Mouse (Mus musculus) neural tube, embryonic 11.5 days (tissue): ENCODE data around the gene Eif5. TPM values are rescaled to one million over a fixed set of nuclear protein-coding genes. Genes with fewer than 3 reads are reported as not detected.

Source experiments
- ATAC-seq: fragments of 200-750 bp; cut with Nextera tagmentation; 2 replicates; pipeline ENCODE4 v1.8.0; 2017; ENCODE audit warnings: moderate number of reproducible peaks, mild to moderate bottlenecking, moderate TSS enrichment, moderate library complexity; ENCODE audit not compliant: insufficient read depth, low FRiP score, low TSS enrichment
- DNase-seq: peaks from one replicate; pipeline ENCODE4 v3.0.0-alpha.2; 2015; ENCODE audit warnings: low spot score
- H3K27ac ChIP-seq: fragments of 300-500 bp; sonication (generic); 2 replicates; pipeline ENCODE4 v1.5.1; 2014; ENCODE audit warnings: low read depth, mild to moderate bottlenecking, low read length
- H3K27me3 ChIP-seq: fragments of 300-500 bp; sonication (generic); 2 replicates; pipeline ENCODE4 v1.6.1; 2014; ENCODE audit warnings: mild to moderate bottlenecking, low read length, mixed read lengths; ENCODE audit not compliant: control insufficient read depth, insufficient read depth
- H3K36me3 ChIP-seq: fragments of 300-500 bp; sonication (generic); 2 replicates; pipeline ENCODE4 v1.6.1; 2014; ENCODE audit warnings: mild to moderate bottlenecking, low read length, moderate library complexity, mixed read lengths; ENCODE audit not compliant: control insufficient read depth, insufficient read depth
- H3K4me1 ChIP-seq: fragments of 300-500 bp; sonication (generic); 2 replicates; pipeline ENCODE4 v1.6.1; 2014; ENCODE audit warnings: low read length, mixed read lengths; ENCODE audit not compliant: control insufficient read depth, insufficient read depth
- H3K4me2 ChIP-seq: fragments of 300-500 bp; sonication (generic); 2 replicates; pipeline ENCODE4 v1.6.1; 2014; ENCODE audit warnings: low read depth, mild to moderate bottlenecking, moderate library complexity
- H3K4me3 ChIP-seq: fragments of 300-500 bp; sonication (generic); 2 replicates; pipeline ENCODE4 v1.5.1; 2014; ENCODE audit warnings: low read depth, low read length
- H3K9ac ChIP-seq: fragments of 300-500 bp; sonication (generic); 2 replicates; pipeline ENCODE4 v1.6.1; 2014; ENCODE audit warnings: mild to moderate bottlenecking, low read length
- H3K9me3 ChIP-seq: fragments of 300-500 bp; sonication (generic); 2 replicates; pipeline ENCODE4 v1.6.1; 2016; ENCODE audit warnings: low read length; ENCODE audit not compliant: control insufficient read depth
- WGBS: fragments of 180-500 bp; shearing (Covaris S2); extraction: QIAGEN DNeasy Blood & Tissue Kit; methylation state at CpG from one replicate; pipeline ENCODE4 v1.1.7; 2014; 5-methylcytosine and 5-hydroxymethylcytosine counted together
- polyA plus RNA-seq: library from polyadenylated mRNA; unstranded; fragments of >200 nt; fragmentation: Nextera tagmentation; extraction: Ambion mirVana; gene quantifications from 2 replicates; pipeline ENCODE4 v1.2.1, GENCODE M21; 2014

Gene Eif5
- polyA plus RNA-seq, 1 experiment from 2014 or later: 645 TPM

DNA sequence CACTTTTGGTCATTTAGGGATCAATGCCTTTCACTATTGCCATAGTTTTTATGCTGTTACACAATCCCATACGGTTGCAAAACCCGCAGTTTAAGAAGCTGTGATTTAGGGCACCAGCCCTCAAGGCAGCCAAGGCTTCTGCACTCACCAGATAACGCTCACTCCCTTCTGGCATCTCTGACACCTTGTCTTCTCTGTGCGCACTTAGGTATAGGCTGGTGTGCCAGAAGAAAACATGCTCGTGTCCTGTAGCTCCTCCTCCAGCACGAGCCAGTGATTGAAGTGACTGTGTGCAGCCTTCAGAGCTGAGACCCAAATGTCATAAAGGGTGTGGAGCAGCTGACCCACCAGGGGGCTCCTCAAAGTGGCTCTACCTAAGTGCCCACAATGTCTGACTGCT is 2.5 kb upstream of the Eif5 start:
- no peak overlapping the region for H3K9ac ChIP-seq
- no peak for DNase-seq
- H3K4me2 ChIP-seq: no peak overlapping the region
- H3K36me3 ChIP-seq: no peaks in the 10 kb centered on the region
- no peak overlapping the region for H3K27ac ChIP-seq
- H3K27me3 ChIP-seq: no peaks in the 10 kb centered on the region
- H3K4me1 ChIP-seq: peaks cover 12% of the 10 kb centered on the region; the same call in 1 of the 2 replicates
- no peak for ATAC-seq
- H3K4me3 ChIP-seq: no peak overlapping the region
- no peaks in the 10 kb centered on the region for H3K9me3 ChIP-seq
- 60% methylated on average over 6 of the region's 6 CpGs for WGBS

DNA sequence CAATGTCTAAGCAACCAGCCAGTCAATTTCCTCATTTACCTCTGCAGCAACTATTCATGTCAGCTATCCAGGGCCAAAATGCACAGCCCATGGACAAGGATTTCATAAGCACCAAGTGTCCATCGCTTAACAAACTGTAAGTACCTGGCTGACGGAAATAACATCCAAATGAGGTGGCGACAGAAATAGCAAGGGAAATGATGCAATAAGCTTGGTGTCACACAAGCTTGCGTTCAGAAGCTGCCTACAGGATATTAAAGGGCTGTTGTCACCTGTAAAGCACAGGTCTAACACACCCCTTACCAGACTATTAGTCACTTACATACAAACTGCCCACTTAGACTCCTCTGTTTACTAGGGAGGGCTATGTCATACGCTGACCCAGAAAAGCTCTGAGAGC is 2.1 kb upstream of the Eif5 start:
- 89% methylated on average over 5 of the region's 5 CpGs for WGBS
- H3K4me3 ChIP-seq: no peak overlapping the region

DNA sequence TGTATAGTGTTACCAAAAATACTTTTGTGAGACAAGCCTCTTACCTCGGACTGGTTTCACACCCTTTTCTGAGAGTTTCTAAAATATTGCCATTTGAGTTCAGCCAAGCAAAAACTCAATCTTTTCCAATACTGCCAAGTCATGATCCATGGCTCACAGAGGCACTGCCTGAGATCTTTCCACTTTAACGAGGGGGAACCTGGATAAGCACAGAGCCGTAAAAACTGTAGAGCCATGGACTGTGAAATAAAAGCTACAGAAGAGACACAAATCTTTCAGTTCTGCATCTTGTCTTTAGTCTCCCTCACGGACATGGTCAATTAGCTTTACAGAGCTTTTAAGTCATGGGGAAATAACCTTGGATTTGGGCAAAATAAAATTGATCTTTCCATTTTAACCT is 1.1 kb upstream of the Eif5 start:
- Histone ChIP-seq H3K4me3 (peak overlapping the region; percentile 95), H3K9me3 (no peaks in the 10 kb centered on the region), H3K27ac (no peak overlapping the region; the same call in 1 of the 2 replicates), H3K9ac (peak overlapping the region; percentile 91), H3K36me3 (peaks cover 6% of the 10 kb centered on the region; the same call in 1 of the 2 replicates), H3K27me3 (no peaks in the 10 kb centered on the region), H3K4me2 (peak overlapping the region; percentile 53), H3K4me1 (peaks cover 15% of the 10 kb centered on the region; the same call in 1 of the 2 replicates)
- WGBS: 27% methylated on average over 4 of the region's 4 CpGs
- ATAC-seq (no peak), DNase-seq (no peak)

More for the DNA sequence above, 2.1 kb upstream of the Eif5 start:
- no peaks in the 10 kb centered on the region for H3K9me3 ChIP-seq
- DNase-seq: no peak
- H3K36me3 ChIP-seq: peaks cover 2% of the 10 kb centered on the region; the same call in 1 of the 2 replicates
- no peak for ATAC-seq
- H3K4me2 ChIP-seq: no peak overlapping the region
- H3K9ac ChIP-seq: no peak overlapping the region
- H3K4me1 ChIP-seq: peaks cover 15% of the 10 kb centered on the region; the same call in 1 of the 2 replicates
- H3K27me3 ChIP-seq: no peaks in the 10 kb centered on the region
- H3K27ac ChIP-seq: no peak overlapping the region

DNA sequence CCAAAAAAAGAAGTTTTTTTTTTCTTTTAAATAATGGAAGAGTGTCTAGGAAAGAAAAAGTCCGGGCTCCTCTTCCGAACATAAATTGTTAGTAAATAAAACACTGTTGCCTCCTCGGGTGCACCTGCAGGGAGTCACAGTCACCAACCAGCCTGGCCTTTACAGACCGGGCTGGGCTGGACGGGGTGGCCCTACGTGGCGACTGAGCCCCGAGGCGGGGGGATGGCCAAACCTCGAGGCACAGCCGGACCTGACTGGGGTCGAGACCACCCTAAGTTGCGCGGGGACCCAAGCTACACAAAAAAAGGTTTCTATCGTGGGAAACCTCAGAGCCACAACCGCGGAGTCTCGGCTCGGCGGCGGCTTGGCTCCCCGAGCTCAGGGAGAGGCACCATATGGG is 475 bp upstream of the Eif5 start:
- peak overlapping the region; percentile 53 for H3K4me2 ChIP-seq
- ATAC-seq (peak; percentile 49), DNase-seq (no peak)
- peak overlapping the region; percentile 91 for H3K9ac ChIP-seq
- peak overlapping the region; percentile 67 for H3K27ac ChIP-seq
- under 1% methylated on average over 22 of the region's 22 CpGs for WGBS
- no peaks in the 10 kb centered on the region for H3K27me3 ChIP-seq
- peaks cover 9% of the 10 kb centered on the region for H3K36me3 ChIP-seq
- peak overlapping the region; percentile 95 for H3K4me3 ChIP-seq
- H3K9me3 ChIP-seq: no peaks in the 10 kb centered on the region
- peaks cover 15% of the 10 kb centered on the region; the same call in 1 of the 2 replicates for H3K4me1 ChIP-seq

DNA sequence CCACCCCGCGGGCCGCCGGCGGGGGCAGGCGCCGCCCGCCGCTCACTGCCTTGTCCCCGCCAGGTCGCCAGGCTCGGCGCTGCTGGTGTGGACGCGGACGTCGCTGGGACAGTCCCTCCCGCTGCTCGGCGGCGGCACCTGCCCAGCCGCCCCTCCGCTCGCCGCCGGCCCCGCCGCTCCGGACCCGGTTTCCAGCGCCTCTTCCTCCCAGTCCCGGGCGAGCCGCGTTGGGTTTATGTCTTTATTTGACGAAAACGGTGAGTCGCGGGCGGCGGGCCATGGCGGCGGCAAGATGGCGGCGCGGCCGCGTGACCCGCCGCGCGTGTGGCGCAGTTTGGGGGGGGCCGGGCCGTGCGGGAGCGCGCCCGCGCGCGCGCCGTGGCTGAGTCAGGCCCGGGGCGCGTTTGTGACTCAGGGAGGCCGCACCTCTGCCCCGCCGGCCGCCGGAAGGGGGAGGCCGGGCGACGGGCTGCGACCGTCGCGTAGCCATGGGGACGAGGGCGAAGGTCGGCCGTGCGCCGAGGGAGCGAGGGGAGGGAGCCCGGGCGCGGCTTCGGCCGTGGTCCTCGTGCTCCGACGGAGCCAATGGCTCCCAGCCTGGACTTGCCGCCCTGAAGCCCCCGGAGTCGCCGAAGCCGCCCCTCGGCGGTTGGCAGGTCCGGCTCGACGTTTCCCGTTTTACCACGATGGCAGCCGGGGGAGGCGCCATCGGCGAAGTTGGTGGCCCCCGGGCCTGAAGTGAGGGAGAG is 650 bp downstream of the Eif5 start:
- ATAC-seq: peak; percentile 46

DNA sequence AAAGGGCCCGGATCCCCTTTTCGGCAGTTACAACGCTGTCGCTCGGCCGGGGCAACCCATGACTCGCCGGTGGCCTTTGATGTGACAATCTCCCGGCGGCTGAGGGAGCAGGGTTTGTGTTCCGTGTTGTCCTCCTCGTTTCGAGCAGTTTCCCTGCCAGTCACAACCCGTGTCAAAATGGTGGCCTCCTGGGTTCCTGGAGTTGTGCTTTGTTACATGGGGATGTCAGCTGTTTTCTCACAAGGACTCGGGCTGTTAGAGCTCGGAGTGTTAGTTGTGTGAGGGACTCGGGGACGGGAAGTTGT is 1.2 kb downstream of the Eif5 start:
- H3K9ac ChIP-seq: peak overlapping the region; percentile 97
- no peak for ATAC-seq
- peaks cover 12% of the 10 kb centered on the region for H3K36me3 ChIP-seq
- H3K4me3 ChIP-seq: peak overlapping the region; percentile 95
- H3K27me3 ChIP-seq: no peaks in the 10 kb centered on the region
- peaks cover 15% of the 10 kb centered on the region; the same call in 1 of the 2 replicates for H3K4me1 ChIP-seq
- no peak for DNase-seq
- H3K27ac ChIP-seq: peak overlapping the region; percentile 95
- no peaks in the 10 kb centered on the region for H3K9me3 ChIP-seq
- WGBS: 2% methylated on average over 18 of the region's 18 CpGs
- peak overlapping the region; percentile 65 for H3K4me2 ChIP-seq

More for the DNA sequence above, 650 bp downstream of the Eif5 start:
- 0% methylated on average over 82 of the region's 111 CpGs for WGBS
- H3K36me3 ChIP-seq: peaks cover 12% of the 10 kb centered on the region
- H3K9me3 ChIP-seq: no peaks in the 10 kb centered on the region
- peaks cover 15% of the 10 kb centered on the region; the same call in 1 of the 2 replicates for H3K4me1 ChIP-seq
- H3K9ac ChIP-seq: peak overlapping the region; percentile 97
- peak overlapping the region; percentile 95 for H3K27ac ChIP-seq
- no peaks in the 10 kb centered on the region for H3K27me3 ChIP-seq
- peak overlapping the region; percentile 95 for H3K4me3 ChIP-seq
- H3K4me2 ChIP-seq: peak overlapping the region; percentile 65
- DNase-seq: peak; percentile 87

DNA sequence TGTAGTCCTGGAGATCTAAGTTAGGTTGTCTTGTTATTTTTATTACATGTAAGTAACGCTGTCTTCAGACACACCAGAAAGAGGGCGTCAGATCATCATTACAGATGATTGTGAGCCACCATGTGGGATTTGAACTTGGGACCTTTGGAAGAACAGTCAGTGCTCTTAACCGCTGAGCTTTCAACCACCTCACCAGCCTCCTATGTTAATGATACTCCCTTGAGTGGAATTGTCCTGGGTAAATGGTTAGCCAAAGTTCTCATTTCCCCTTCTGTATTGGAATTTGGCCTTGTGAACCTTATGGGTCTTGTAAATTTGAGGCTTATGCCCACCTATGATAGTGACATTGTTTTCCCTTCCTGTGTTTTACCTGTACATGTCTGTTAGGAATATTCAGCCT is 9.3 kb downstream of the Eif5 start:
- H3K4me2 ChIP-seq: no peak overlapping the region
- H3K9me3 ChIP-seq: no peaks in the 10 kb centered on the region
- 92% methylated on average over 3 of the region's 3 CpGs for WGBS
- no peak overlapping the region for H3K4me3 ChIP-seq
- DNase-seq: no peak
- peaks cover 10% of the 10 kb centered on the region for H3K36me3 ChIP-seq
- ATAC-seq: no peak
- H3K9ac ChIP-seq: no peak overlapping the region
- H3K4me1 ChIP-seq: no peaks in the 10 kb centered on the region
- no peak overlapping the region for H3K27ac ChIP-seq
- H3K27me3 ChIP-seq: no peaks in the 10 kb centered on the region

DNA sequence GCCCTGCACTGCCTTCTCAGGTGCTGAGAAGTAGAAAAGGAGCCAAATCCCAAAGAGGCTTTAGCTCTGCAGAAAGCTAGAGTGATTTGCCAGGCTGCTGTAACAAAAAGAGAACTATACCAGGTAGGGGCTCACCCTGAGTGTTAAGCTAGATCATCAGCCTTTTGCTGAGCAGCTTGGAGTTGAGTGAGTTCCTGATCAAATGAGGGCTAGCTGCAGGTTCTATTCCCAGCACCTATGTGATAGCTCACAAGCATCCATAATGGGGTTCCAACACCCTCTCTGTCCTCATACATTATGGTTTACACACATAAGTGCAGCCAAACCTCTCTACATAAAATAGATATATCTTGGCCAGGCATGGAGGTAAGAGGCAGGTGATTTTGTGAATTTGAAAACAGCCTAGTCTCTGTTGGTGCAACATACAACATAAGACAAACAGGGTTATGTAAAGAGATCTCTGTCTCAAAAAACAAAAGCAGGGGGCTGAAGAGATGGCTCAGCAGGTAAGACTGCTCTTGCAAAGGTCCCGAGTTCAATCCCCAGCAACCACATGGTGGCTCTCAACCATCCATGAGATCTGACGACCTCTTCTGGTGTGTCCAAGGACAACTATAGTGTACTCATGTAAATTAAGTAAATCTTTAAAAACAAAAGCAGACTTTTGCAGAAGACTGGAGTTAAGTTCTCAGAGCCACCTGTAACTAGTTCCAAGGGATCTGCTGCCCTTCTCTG is 10.9 kb downstream of the Eif5 start:
- Histone ChIP-seq H3K9me3 (no peaks in the 10 kb centered on the region), H3K27me3 (no peaks in the 10 kb centered on the region), H3K36me3 (0 out of 2 replicates have a peak, but pooled peaks cover 6% of the 10 kb centered on the region), H3K4me3 (no peak overlapping the region), H3K4me2 (no peak overlapping the region), H3K4me1 (no peaks in the 10 kb centered on the region), H3K9ac (no peak overlapping the region), H3K27ac (no peak overlapping the region)
- WGBS: 71% methylated on average over 2 of the region's 2 CpGs
- ATAC-seq (no peak), DNase-seq (no peak)
